Mouse (Mus musculus): ENCODE measurements around the gene Tcf7l2. TPM values are rescaled to one million over a fixed set of nuclear protein-coding genes. Genes with fewer than 3 reads are reported as not detected.

The Tcf7l2 gene
- total and polyA plus RNA-seq, 3 experiments, result 2.3 to 16.9 (median 13.0) TPM

DNA sequence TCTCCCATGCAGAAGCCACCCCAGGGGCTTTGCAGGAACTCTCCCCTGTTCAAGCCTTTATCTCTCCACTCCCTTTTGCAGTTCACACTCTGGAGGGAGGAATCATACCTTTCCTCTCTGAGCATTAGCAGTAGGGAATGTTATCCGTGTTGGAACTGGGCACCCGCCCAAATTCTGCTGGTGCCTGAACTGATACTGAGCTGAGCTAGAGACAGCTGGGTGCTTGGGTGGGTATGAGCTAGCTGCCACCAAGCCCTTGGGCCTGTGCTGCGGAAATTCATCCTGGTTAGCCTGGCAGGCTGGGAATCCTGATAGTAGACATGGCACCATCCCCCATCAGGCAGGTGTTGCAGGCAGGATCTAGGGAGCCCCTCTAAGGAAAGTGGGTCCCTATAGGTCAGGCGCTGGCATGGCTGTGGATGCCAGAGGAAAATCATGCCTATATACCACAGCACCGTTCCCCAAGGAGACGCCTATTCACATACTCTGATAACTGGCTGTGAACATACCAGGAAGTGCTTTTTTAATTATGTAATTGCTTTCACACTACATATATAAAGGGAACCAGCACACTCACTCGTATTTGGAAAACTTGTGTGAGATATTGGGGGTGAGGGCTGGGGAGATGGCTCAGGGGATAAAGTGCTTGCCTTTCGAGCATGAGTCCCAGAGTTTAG lies 108.9 kb downstream of the Tcf7l2 start:
- no peaks in the 10 kb centered on the region for H3K36me3 ChIP-seq (replicated peaks)
- peaks cover 33% of the 10 kb centered on the region for H3K27me3 ChIP-seq (ENCODE audit: insufficient read depth, low read length)
- H3K4me1 ChIP-seq (ENCODE audit: insufficient read depth, low read depth, low read length), result peaks cover 5% of the 10 kb centered on the region; the same call in 1 of the 2 replicates
- H3K4me3 ChIP-seq (ENCODE audit: low read depth, low read length), result no peak overlapping the region
- ATAC-seq (ENCODE audit: extremely low read depth, insufficient number of reproducible peaks, low FRiP score, poor library complexity, severe bottlenecking), result no peak
- no peak for DNase-seq (ENCODE audit: low spot score)
- H3K9me3 ChIP-seq (replicated peaks), result no peaks in the 10 kb centered on the region; the same call in 1 of the 2 replicates
- TF ChIP-seq TAL1 (conservative IDR thresholded peaks at IDR 0.05; ENCODE audit: low read depth, low read length) (no peak), CTCF (IDR thresholded peaks at IDR 0.05; ENCODE audit: low read depth, low read length) (no peak), GATA2 (IDR thresholded peaks at IDR 0.05; ENCODE audit: borderline replicate concordance, low read depth, low read length) (no peak)

DNA sequence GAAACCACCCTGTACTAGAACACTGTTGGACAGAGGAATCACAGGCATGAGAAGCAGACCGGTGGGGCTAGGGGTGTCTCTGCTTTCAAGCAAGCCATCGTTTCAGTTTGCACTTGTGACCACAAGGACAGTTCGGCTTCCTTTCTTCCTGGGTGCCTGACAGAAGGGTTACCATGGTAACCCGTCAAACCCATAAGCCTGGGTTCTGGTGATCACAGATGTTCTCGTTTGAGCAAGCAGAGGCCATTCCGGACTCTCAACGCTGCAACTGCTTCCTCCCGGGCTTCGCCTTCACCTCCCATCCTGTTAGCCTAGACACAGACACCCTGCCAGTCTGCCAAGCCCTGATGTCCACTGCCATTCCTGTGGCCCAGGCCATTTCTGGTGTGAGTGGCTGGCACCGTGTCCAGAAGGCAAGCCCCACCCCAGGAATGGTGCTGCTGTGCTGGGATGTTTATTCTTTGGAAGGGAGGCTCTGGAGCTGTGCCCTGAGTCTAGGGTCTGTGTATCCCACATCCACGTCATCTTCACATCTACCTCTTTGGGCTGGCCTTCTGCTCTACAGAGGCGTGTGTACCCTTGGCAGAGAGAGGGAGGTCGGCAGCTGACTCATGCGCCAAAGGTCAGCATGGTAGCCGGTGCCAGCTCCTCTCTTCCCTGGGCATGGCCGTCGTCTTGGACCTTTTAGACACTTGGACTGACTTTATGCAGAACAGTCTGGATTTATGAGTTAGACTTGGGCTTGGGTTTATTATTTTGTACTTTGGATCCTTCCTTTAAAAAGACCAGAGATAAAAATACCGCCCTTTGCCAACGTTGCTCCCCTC lies 110.1 kb downstream of the Tcf7l2 start:
- ATAC-seq (ENCODE audit: extremely low read depth, insufficient number of reproducible peaks, low FRiP score, poor library complexity, severe bottlenecking) (no peak), DNase-seq (ENCODE audit: low spot score) (no peak)
- Histone ChIP-seq H3K36me3 (replicated peaks) (no peaks in the 10 kb centered on the region), H3K4me3 (ENCODE audit: low read depth, low read length) (no peak overlapping the region), H3K4me1 (ENCODE audit: insufficient read depth, low read depth, low read length) (peaks cover 5% of the 10 kb centered on the region; the same call in 1 of the 2 replicates), H3K27me3 (ENCODE audit: insufficient read depth, low read length) (peaks cover 36% of the 10 kb centered on the region), H3K9me3 (replicated peaks) (no peaks in the 10 kb centered on the region; the same call in 1 of the 2 replicates)
- TF ChIP-seq GATA2 (IDR thresholded peaks at IDR 0.05; ENCODE audit: borderline replicate concordance, low read depth, low read length) (no peak), TAL1 (conservative IDR thresholded peaks at IDR 0.05; ENCODE audit: low read depth, low read length) (no peak), GATA1 (IDR thresholded peaks at IDR 0.05; ENCODE audit: borderline replicate concordance, low read length) (no peak), CTCF (IDR thresholded peaks at IDR 0.05; ENCODE audit: low read depth, low read length) (no peak), POLR2AphosphoS5 (IDR thresholded peaks at IDR 0.05; ENCODE audit: insufficient replicate concordance, low read depth, low read length) (no peak)

DNA sequence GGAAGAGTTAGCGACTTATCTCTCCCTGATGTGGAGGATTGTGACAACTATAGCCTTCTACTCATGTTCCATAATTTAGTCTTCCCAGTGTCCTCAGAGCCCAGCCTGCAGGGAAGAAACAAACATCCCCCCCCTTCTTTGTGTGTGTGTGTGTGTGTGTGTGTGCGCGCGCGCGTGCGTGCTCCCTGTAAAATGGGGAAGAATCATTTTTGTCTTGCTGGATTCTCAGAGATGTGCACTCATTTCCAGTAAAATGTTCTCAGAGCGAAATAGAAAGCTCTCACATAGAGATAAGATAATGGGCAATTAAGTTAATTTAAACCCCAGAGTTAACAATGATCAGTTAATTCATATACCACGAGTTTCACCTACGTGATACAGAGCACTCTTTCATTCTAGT lies 112.8 kb downstream of the Tcf7l2 start:
- ATAC-seq (ENCODE audit: extremely low read depth, insufficient number of reproducible peaks, low FRiP score, poor library complexity, severe bottlenecking), result no peak
- H3K4me3 ChIP-seq (ENCODE audit: low read depth, low read length), result no peak overlapping the region

DNA sequence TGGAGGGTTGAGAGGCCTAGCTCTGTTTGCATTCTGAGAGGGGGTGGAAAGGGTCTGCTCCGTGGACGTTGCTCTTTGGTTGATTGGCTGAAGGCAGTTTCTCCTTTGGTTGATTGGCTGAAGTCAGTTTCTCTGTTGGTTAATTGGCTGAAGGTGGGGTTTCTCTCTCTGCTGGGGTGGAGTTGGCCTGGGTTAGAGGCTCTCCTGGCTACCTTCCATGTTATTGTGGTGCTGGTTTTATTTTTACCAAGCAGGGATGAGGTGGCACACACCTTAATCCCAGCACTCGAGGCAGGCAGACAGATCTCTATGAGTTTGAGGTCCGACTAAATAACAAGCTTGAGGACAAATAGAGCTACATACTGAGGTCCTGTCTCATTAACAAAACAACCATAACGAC lies 114.0 kb downstream of the Tcf7l2 start:
- peaks cover 14% of the 10 kb centered on the region for H3K4me1 ChIP-seq (ENCODE audit: insufficient read depth, low read depth, low read length)
- ATAC-seq (ENCODE audit: extremely low read depth, insufficient number of reproducible peaks, low FRiP score, poor library complexity, severe bottlenecking) (no peak), DNase-seq (ENCODE audit: low spot score) (no peak)
- no peak for TF ChIP-seq CTCF (IDR thresholded peaks at IDR 0.05; ENCODE audit: low read depth, low read length)
- TF ChIP-seq GATA2 (IDR thresholded peaks at IDR 0.05; ENCODE audit: borderline replicate concordance, low read depth, low read length), result no peak
- TF ChIP-seq TAL1 (conservative IDR thresholded peaks at IDR 0.05; ENCODE audit: low read depth, low read length), result no peak
- no peak for TF ChIP-seq POLR2AphosphoS5 (IDR thresholded peaks at IDR 0.05; ENCODE audit: insufficient replicate concordance, low read depth, low read length)
- TF ChIP-seq GATA1 (IDR thresholded peaks at IDR 0.05; ENCODE audit: borderline replicate concordance, low read length), result no peak
- no peaks in the 10 kb centered on the region for H3K9me3 ChIP-seq (replicated peaks)
- H3K36me3 ChIP-seq (replicated peaks), result no peaks in the 10 kb centered on the region
- no peak overlapping the region for H3K4me3 ChIP-seq (ENCODE audit: low read depth, low read length)
- peaks cover 21% of the 10 kb centered on the region for H3K27me3 ChIP-seq (ENCODE audit: insufficient read depth, low read length)

More for the DNA sequence above, 112.8 kb downstream of the Tcf7l2 start:
- TF ChIP-seq CTCF (IDR thresholded peaks at IDR 0.05; ENCODE audit: low read depth, low read length) (no peak), POLR2AphosphoS5 (IDR thresholded peaks at IDR 0.05; ENCODE audit: insufficient replicate concordance, low read depth, low read length) (no peak), TAL1 (conservative IDR thresholded peaks at IDR 0.05; ENCODE audit: low read depth, low read length) (no peak), GATA1 (IDR thresholded peaks at IDR 0.05; ENCODE audit: borderline replicate concordance, low read length) (no peak), GATA2 (IDR thresholded peaks at IDR 0.05; ENCODE audit: borderline replicate concordance, low read depth, low read length) (no peak)
- DNase-seq (ENCODE audit: low spot score), result no peak
- H3K4me1 ChIP-seq (ENCODE audit: insufficient read depth, low read depth, low read length), result peaks cover 7% of the 10 kb centered on the region
- no peaks in the 10 kb centered on the region for H3K36me3 ChIP-seq (replicated peaks)
- peaks cover 30% of the 10 kb centered on the region for H3K27me3 ChIP-seq (ENCODE audit: insufficient read depth, low read length)
- H3K9me3 ChIP-seq (replicated peaks), result no peaks in the 10 kb centered on the region

DNA sequence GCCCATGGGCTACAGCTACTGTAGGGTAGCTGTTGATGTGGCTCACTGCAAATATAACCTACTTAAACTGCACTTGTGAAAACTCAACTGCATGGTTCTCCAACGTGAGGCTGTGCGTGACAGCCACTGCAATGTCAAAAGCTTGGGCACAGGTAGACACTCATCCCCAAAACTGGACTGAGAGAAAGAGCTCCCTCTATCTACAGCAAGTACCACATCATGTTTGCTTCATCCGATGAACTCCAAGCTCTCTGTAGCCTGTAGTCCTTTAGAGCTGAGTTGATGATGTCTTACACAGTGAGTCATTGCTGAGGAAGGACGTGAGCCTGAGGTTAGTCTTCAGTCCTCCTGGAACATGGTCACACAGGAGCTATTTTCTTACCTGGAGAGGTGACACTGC lies 115.7 kb downstream of the Tcf7l2 start:
- H3K4me3 ChIP-seq (ENCODE audit: low read depth, low read length), result no peak overlapping the region
- H3K36me3 ChIP-seq (replicated peaks), result no peaks in the 10 kb centered on the region
- TF ChIP-seq POLR2AphosphoS5 (IDR thresholded peaks at IDR 0.05; ENCODE audit: insufficient replicate concordance, low read depth, low read length), result no peak
- no peak for TF ChIP-seq GATA2 (IDR thresholded peaks at IDR 0.05; ENCODE audit: borderline replicate concordance, low read depth, low read length)
- TF ChIP-seq CTCF (IDR thresholded peaks at IDR 0.05; ENCODE audit: low read depth, low read length), result no peak
- no peak for TF ChIP-seq TAL1 (conservative IDR thresholded peaks at IDR 0.05; ENCODE audit: low read depth, low read length)
- no peak for TF ChIP-seq GATA1 (IDR thresholded peaks at IDR 0.05; ENCODE audit: borderline replicate concordance, low read length)
- H3K4me1 ChIP-seq (ENCODE audit: insufficient read depth, low read depth, low read length), result peaks cover 22% of the 10 kb centered on the region
- no peaks in the 10 kb centered on the region for H3K9me3 ChIP-seq (replicated peaks)
- ATAC-seq (ENCODE audit: extremely low read depth, insufficient number of reproducible peaks, low FRiP score, poor library complexity, severe bottlenecking) (no peak), DNase-seq (ENCODE audit: low spot score) (no peak)
- peaks cover 11% of the 10 kb centered on the region; the same call in 1 of the 2 replicates for H3K27me3 ChIP-seq (ENCODE audit: insufficient read depth, low read length)

All from G1E (cell line).